Mouse (Mus musculus) brain, embryonic 14.5 days (tissue): ENCODE measurements around the gene Pltp. TPM values are rescaled to one million over a fixed set of nuclear protein-coding genes. Genes with fewer than 3 reads are reported as not detected.
A peak's percentile ranks its signal among the peaks of the same experiment; 100 is the strongest.

Experiments
- DNase-seq: peaks from one replicate; pipeline ENCODE4 v3.0.0-alpha.2; 2011; ENCODE audit warnings: low read depth
- CTCF ChIP-seq: fragments of 200-500 bp; IDR thresholded peaks from 2 replicates; pipeline ENCODE4 v1.5.1; 2012; ENCODE audit warnings: inconsistent platforms, mild to moderate bottlenecking, moderate library complexity, borderline replicate concordance; ENCODE audit not compliant: insufficient read depth, insufficient read length; ENCODE audit errors: extremely low read depth
- POLR2A ChIP-seq: fragments of 200-500 bp; IDR thresholded peaks from 2 replicates; pipeline ENCODE4 v1.6.1; 2012; ENCODE audit warnings: mild to moderate bottlenecking, inconsistent platforms, borderline replicate concordance; ENCODE audit not compliant: poor library complexity, insufficient read depth, insufficient read length, severe bottlenecking; ENCODE audit errors: extremely low read depth
- polyA plus RNA-seq: library from polyadenylated mRNA; depleted of rRNA; stranded (reverse); fragments of >200 nt; gene quantifications from 2 replicates; pipeline ENCODE4 v1.2.3, GENCODE M21; 2012; rRNA removed

Gene Pltp
- polyA plus RNA-seq, 1 experiment = 109 TPM

DNA sequence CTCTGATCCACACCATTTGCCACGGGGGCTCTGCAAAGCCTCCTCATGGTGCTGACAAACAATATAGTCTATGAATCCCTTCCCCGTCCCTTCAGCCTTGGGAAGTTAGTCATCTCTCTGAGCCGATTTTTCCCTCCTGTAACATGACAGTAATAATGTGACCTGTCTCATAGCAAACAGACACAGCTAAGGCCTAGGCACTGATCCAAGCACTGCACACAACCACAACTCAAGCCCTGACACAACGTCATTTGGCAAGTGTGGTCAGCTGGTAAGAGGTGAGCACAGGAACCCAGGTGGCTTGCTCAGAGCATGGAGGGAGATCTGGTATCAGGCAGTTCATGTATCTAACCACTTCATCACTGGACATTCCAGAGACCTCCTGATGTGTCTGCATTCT is 61.6 kb downstream of the Pltp start:
- DNase-seq = no peak

DNA sequence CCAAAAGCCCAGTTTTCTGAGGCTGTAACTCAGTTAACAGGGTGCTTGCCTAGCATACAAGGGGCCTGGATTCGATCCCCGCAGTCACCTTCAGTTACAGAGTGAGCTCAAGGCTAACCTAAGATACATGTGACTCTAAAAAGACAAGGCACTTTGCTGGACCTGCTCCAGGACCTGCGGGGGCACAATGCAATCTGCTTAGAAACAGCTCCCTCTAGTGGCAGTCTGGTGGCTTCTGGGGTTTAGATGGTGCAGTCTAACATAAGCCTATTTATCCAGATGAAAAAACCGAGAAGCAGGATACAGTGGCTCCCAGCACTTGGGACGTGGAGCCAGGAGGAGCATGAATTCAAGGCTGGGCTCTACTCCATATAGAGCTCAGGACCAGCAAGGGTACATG is 63.2 kb downstream of the Pltp start:
- peak; percentile 94 for DNase-seq

More for the DNA sequence above, 61.6 kb downstream of the Pltp start:
- TF ChIP-seq POLR2A (no peak), CTCF (no peak)

GRCm38 (mm10) chr2:164793772-164794171 is 63.7 kb downstream of the Pltp start:
- peak; percentile 19 for DNase-seq
- TF ChIP-seq POLR2A (no peak), CTCF (no peak)

More for the DNA sequence above, 63.2 kb downstream of the Pltp start:
- peak; percentile 89 for TF ChIP-seq CTCF
- no peak for TF ChIP-seq POLR2A

DNA sequence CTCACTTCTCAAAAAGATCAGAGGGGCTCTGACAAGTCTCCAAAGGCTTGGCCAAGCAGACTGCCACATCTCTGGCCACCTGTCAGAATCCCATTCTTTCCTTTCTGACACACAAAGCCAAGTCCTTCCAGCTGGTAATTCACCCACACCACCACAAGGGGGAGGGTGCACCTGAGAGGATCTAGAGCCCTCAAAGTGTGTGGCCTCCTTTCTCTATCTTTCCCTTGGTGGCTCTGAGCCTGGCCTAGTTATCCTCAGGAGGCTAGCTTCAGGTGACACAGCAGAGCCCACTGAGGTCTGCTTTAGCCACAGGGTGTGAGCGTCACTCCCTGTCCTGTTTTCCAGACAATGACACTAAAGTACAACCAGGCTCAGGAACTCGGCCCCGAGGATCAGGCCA is 64.3 kb downstream of the Pltp start:
- peak; percentile 72; the same call in 1 of the 2 replicates for TF ChIP-seq CTCF
- TF ChIP-seq POLR2A = no peak
- peak; percentile 46 for DNase-seq

DNA sequence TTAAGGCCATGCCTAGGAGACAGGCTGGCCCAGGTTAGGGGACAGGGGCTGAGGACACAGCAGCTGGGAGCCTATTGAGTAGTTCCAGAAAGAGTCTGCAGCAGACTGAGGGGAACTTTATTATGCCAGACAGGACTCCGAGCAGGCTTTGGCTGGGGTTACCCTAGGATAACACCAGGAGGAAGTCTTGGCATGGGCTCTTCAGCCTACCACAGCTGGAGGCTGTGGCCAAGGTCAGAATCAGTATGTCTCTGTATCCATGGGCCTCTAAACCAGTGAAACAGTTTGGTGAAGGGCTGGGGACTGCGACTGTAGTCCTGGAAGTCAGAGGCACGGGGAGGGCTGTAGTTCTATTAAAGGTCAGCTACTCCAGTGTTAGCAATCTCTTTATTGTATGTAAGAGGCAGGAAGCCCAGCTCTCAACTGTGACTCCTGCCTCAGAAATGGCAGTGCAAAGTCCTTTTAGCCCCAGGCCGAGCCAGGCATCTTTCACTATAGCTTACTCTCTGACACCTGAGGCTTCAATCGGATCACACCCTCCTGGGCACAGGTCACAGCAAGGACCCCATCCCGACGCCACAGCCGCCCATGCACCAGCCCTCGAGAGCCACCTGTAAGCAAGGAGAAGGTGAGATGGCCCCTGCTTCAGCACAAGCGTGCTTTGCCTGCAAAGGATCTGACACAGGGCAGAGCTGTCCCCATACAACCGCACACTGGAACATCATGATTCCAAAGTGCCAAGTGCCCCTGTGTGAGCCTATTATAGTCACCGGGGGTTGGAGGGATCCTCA is 64.9 kb downstream of the Pltp start:
- TF ChIP-seq POLR2A (no peak), CTCF (no peak)
- DNase-seq = no peak

DNA sequence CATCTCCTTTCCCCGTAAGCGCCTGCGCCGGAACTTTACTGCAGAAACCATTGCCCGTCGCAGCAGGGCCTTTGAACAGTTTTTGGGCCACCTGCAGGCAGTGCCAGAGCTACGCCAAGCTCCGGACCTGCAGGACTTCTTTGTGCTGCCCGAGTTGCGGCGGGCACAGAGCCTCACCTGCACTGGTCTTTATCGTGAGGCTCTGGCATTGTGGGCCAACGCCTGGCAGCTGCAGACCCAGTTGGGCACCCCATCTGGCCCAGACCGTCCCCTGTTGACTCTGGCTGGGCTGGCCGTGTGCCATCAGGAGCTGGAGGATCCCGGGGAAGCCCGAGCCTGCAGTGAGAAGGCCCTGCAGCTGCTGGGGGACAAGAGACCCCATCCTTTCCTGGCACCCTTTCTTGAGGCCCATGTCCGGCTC is 65.7 kb downstream of the Pltp start:
- no peak for TF ChIP-seq POLR2A
- TF ChIP-seq CTCF = no peak

GRCm38 (mm10) chr2:164790451-164790850 is 67.1 kb downstream of the Pltp start:
- DNase-seq = no peak
- TF ChIP-seq CTCF (no peak), POLR2A (no peak)

More for the DNA sequence above, 65.7 kb downstream of the Pltp start:
- DNase-seq = no peak

Other genes with a start within 250 kb of the Pltp start
- not detected in 2 replicates for gene Wfdc6b, start 244.2 kb downstream of the Pltp start, polyA plus RNA-seq
- not detected in 2 replicates for gene Wfdc8, start 244.1 kb downstream of the Pltp start, polyA plus RNA-seq
- gene Wfdc16, start 218.9 kb downstream of the Pltp start, polyA plus RNA-seq = not detected in 2 replicates
- not detected in 2 replicates for gene Wfdc10, start 201.7 kb downstream of the Pltp start, polyA plus RNA-seq
- gene Wfdc9, start 201.1 kb downstream of the Pltp start, polyA plus RNA-seq = not detected in 2 replicates
- gene Wfdc11, start 183.6 kb downstream of the Pltp start, polyA plus RNA-seq = not detected in 2 replicates
- gene Wfdc13, start 172.6 kb downstream of the Pltp start, polyA plus RNA-seq = not detected in 2 replicates
- gene Spint4, start 159.2 kb downstream of the Pltp start, polyA plus RNA-seq = not detected in 2 replicates
- gene Spint5, start 142.4 kb downstream of the Pltp start, polyA plus RNA-seq = not detected in 2 replicates
- 0.94 and 1.4 TPM in 2 replicates for gene Wfdc3, start 111.8 kb downstream of the Pltp start, polyA plus RNA-seq
- gene Dnttip1, start 111.7 kb downstream of the Pltp start, polyA plus RNA-seq = 46.0 and 50.2 TPM in 2 replicates
- gene Ube2c, start 87.8 kb downstream of the Pltp start, polyA plus RNA-seq = 94.0 and 201 TPM in 2 replicates
- 1.7 TPM in 2 replicates for gene Tnnc2, start 77.7 kb downstream of the Pltp start, polyA plus RNA-seq
- 25.9 and 27.0 TPM in 2 replicates for gene Snx21, start 71.9 kb downstream of the Pltp start, polyA plus RNA-seq
- 29.7 and 41.1 TPM in 2 replicates for gene Acot8, start 52.8 kb downstream of the Pltp start, polyA plus RNA-seq
- gene Zswim3, start 52.6 kb downstream of the Pltp start, polyA plus RNA-seq = 8.5 and 10.1 TPM in 2 replicates
- 12.1 and 17.6 TPM in 2 replicates for gene Zswim1, start 35.0 kb downstream of the Pltp start, polyA plus RNA-seq
- gene Spata25, start 29.2 kb downstream of the Pltp start, polyA plus RNA-seq = not detected in 2 replicates
- 125 and 165 TPM in 2 replicates for gene Ctsa, start 24.8 kb downstream of the Pltp start, polyA plus RNA-seq
- gene Neurl2, start 24.3 kb downstream of the Pltp start, polyA plus RNA-seq = 5.1 and 7.0 TPM in 2 replicates
- 55.5 and 60.1 TPM in 2 replicates for gene Pcif1, start 21.6 kb upstream of the Pltp start, polyA plus RNA-seq
- 43.2 and 47.0 TPM in 2 replicates for gene Zfp335, start 54.0 kb upstream of the Pltp start, polyA plus RNA-seq
- gene Mmp9, start 83.1 kb upstream of the Pltp start, polyA plus RNA-seq = 19.5 and 32.8 TPM in 2 replicates
- 80.5 and 110 TPM in 2 replicates for gene Slc12a5, start 103.1 kb upstream of the Pltp start, polyA plus RNA-seq
- gene Ncoa5, start 177.2 kb upstream of the Pltp start, polyA plus RNA-seq = 128 and 143 TPM in 2 replicates
- 8.4 and 8.7 TPM in 2 replicates for gene Cd40, start 197.9 kb upstream of the Pltp start, polyA plus RNA-seq
- gene 1700025C18Rik, start 233.0 kb upstream of the Pltp start, polyA plus RNA-seq = not detected in 2 replicates